Comparison of ENCODE assay signal across 24 mouse cellular contexts in the genomic region with DNA sequence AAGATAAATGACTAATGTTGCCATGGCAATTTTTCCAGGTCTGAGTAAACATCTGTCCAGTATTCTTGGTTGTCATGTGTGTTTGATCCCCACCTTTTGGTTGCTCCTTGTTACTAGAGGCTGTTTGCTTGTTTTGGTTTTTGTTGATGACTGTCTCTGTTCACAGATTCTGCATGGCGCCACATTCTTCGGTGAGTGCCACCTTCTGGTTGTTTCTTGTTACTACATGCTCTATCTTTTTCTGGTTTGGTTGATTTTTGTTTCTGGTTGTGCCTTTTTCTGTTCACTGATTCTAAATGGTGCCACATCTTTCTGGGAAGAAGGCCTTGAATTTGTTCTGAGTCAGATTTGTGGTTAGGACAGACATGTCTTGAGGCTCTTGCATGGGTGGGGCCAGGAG. TPM values are rescaled to one million over a fixed set of nuclear protein-coding genes. Genes with fewer than 3 reads are reported as not detected.
"Had no signal": no experiment of that assay in that cellular context is flagged by ENCODE, and none has a peak within 500 bp of the region (broad histone marks: within the 10 kb centered on the region; RNA-seq: fewer than 3 reads in every experiment).

No protein-coding gene starts in this region.

- H3K9me3 ChIP-seq: midbrain, embryonic 15.5 days; neural tube, embryonic 15.5 days had no signal

- H3K36me3 ChIP-seq: limb, embryonic 12.5 days; midbrain, embryonic 15.5 days; neural tube, embryonic 15.5 days had no signal

- ATAC-seq: lung, postnatal 0 days; midbrain, embryonic 15.5 days had no signal

- H3K27me3 ChIP-seq: limb, embryonic 12.5 days; midbrain, embryonic 15.5 days; neural tube, embryonic 15.5 days had no signal

- H3K27ac ChIP-seq: limb, embryonic 12.5 days; liver, embryonic 14.5 days; midbrain, embryonic 15.5 days; neural tube, embryonic 15.5 days had no signal

- H3K4me1 ChIP-seq: limb, embryonic 12.5 days; midbrain, embryonic 15.5 days; neural tube, embryonic 15.5 days had no signal

- H3K4me3 ChIP-seq: limb, embryonic 12.5 days; midbrain, embryonic 15.5 days; myocyte; neural tube, embryonic 15.5 days had no signal

- DNase-seq: kidney, adult 11 months; kidney, postnatal 14 days; layer of hippocampus, adult 9-11 months; layer of hippocampus, postnatal 36 days; lung, adult 2 months; lung, postnatal 36 days; right cerebral cortex, adult 18-20 months; right cerebral cortex, postnatal 25 days; thymus, adult 18-20 months; thymus, postnatal 14 days had no signal

RNA-seq across cellular contexts. Expression of a gene that starts 7.1 kb away (rescaled TPM):
- total RNA-seq: layer of hippocampus, postnatal 36 days; left cerebral cortex, adult 8-10 months; left cerebral cortex, postnatal 25 days; liver, adult 2 months; megakaryocyte progenitor cell, adult 5-6 weeks had no signal
- polyA plus RNA-seq: kidney, embryonic 14.5 days; large intestine, adult 2 months; limb, embryonic 12.5 days; liver, adult 2 months; liver, embryonic 14.5 days; lung, adult 2 months; lung, postnatal 0 days; midbrain, embryonic 15.5 days; myocyte; neural tube, embryonic 11.5 days; neural tube, embryonic 15.5 days; small intestine, adult 2 months had no signal

RNA-seq across cellular contexts. Expression of a gene that starts 42.7 kb away (rescaled TPM):
- total RNA-seq: layer of hippocampus, postnatal 36 days; left cerebral cortex, adult 8-10 months; left cerebral cortex, postnatal 25 days; liver, adult 2 months; megakaryocyte progenitor cell, adult 5-6 weeks had no signal
- polyA plus RNA-seq: kidney, embryonic 14.5 days; large intestine, adult 2 months; limb, embryonic 12.5 days; liver, adult 2 months; liver, embryonic 14.5 days; lung, adult 2 months; lung, postnatal 0 days; midbrain, embryonic 15.5 days; myocyte; neural tube, embryonic 11.5 days; neural tube, embryonic 15.5 days; small intestine, adult 2 months had no signal

RNA-seq across cellular contexts. Expression of a gene that starts 58.0 kb away (rescaled TPM):
- total RNA-seq: layer of hippocampus, postnatal 36 days; left cerebral cortex, adult 8-10 months; left cerebral cortex, postnatal 25 days; liver, adult 2 months; megakaryocyte progenitor cell, adult 5-6 weeks had no signal
- polyA plus RNA-seq: kidney, embryonic 14.5 days; large intestine, adult 2 months; limb, embryonic 12.5 days; liver, adult 2 months; liver, embryonic 14.5 days; lung, adult 2 months; lung, postnatal 0 days; midbrain, embryonic 15.5 days; myocyte; neural tube, embryonic 11.5 days; neural tube, embryonic 15.5 days; small intestine, adult 2 months had no signal
